Mouse (Mus musculus): ENCODE measurements around the gene Mrps16.

DNA sequence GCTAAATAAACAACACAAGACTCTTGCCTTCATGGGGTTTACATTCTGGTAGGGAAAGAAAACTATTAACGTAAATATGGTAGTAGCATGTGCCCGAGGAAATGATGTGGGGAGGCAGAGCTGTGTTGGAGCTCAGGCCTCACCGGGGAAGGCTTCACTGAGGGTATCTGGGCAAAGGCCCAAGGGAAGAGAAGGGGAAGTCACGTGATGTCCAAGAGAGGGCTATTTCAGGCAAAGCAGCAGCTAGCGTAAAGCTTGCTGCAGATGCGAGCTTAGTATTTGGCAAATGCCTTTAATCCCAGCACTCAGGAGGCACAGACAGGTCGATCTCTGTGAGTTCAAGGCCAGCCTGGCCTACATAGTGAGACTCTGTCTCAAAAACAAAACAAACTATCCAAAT is 28.8 kb upstream of the Mrps16 start:
- TF ChIP-seq GATA1 (IDR thresholded peaks at IDR 0.05; ENCODE audit: low read length), result no peak
- TF ChIP-seq TAL1 (IDR thresholded peaks at IDR 0.05; ENCODE audit: low read length), result no peak
